In the genomic region with DNA sequence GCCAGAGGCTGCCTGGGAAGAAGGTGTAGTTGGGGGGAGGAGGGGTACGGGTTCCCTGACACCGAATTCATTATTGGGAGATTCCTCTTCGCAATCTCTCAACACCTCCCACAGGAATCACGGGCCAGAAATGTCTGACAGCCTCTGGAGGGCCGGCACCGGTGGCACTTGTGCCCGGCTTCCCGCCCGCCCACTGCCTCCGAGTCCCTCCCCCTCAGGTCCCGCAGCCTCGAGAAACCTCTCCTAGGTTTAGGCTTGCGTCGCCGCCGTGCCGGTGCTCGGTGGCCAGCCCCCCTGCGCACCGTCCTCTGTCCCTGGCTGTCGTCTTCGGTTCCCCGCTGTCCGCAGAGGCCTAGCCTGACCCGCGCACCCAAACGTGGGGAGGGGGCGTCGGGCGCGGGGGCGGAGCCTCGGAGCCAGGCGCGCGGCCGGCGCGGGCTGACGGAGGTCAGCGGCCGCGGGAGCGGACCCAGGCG, we compare ENCODE assay signal across 7 mouse cellular contexts. TPM values are rescaled to one million over a fixed set of nuclear protein-coding genes. Genes with fewer than 3 reads are reported as not detected.
DNase-seq lines count a peak whose midpoint lies in the region; ATAC-seq and TF ChIP-seq lines count a peak whose summit lies in the region.

Gene Caskin1 (plus strand): TSS at position 416 of the 476 bp plus-strand sequence.

- no peaks in the 10 kb centered on the region for H3K9me3 ChIP-seq in heart, postnatal 0 days (replicated peaks; ENCODE audit: control insufficient read depth, low read length)
- no peaks in the 10 kb centered on the region for H3K9me3 ChIP-seq in limb, embryonic 11.5 days (ENCODE audit: control insufficient read depth, low read length)

- peak within 1 kb of the TSS; percentile 59 for H3K9ac ChIP-seq in heart, postnatal 0 days (replicated peaks; ENCODE audit: low read depth, low read length)
- peak within 1 kb of the TSS; percentile 78 for H3K9ac ChIP-seq in limb, embryonic 11.5 days (ENCODE audit: low read length)

- TF ChIP-seq EP300 in heart, postnatal 0 days (IDR thresholded peaks at IDR 0.05; ENCODE audit: low read depth), result no peak

- H3K4me1 ChIP-seq in heart, postnatal 0 days (ENCODE audit: control insufficient read depth, insufficient read depth), result peaks cover 11% of the 10 kb centered on the region; the same call in 1 of the 2 replicates
- peaks cover 12% of the 10 kb centered on the region for H3K4me1 ChIP-seq in limb, embryonic 11.5 days (ENCODE audit: control insufficient read depth, insufficient read depth, low read length)

- ATAC-seq in heart, postnatal 0 days (ENCODE audit: insufficient read depth, low read depth), result peak; percentile 28; the same call in 1 of the 2 replicates
- peak; percentile 73 for ATAC-seq in limb, embryonic 11.5 days (ENCODE audit: insufficient number of reproducible peaks, low FRiP score, low TSS enrichment, low read depth)
- ATAC-seq in inflammation-experienced regulatory T-cells, adult 6 months, result no peak

- TF ChIP-seq CTCF in heart, postnatal 0 days (IDR thresholded peaks at IDR 0.05; ENCODE audit: low read depth), result no peak

- WGBS in heart, postnatal 0 days, result under 1% methylated on average over 41 of the region's 45 CpGs
- WGBS in limb, embryonic 11.5 days, result under 1% methylated on average over 40 of the region's 45 CpGs

- DNase-seq in ovary, postnatal 36 days (ENCODE audit: low spot score), result peak; percentile 40
- no peak for DNase-seq in ovary, adult 18-20 months (ENCODE audit: low spot score)
- peak; percentile 76 for DNase-seq in cerebellum, adult 11-12 months
- DNase-seq in heart, postnatal 0 days (ENCODE audit: low spot score), result no peak
- peak; percentile 53 for DNase-seq in limb, embryonic 11.5 days (ENCODE audit: low spot score)
- peak; percentile 60 for DNase-seq in neural tube, embryonic 10.5 days (ENCODE audit: extremely low spot score, low spot score)

- no peaks in the 10 kb centered on the region for H3K36me3 ChIP-seq in heart, postnatal 0 days (replicated peaks; ENCODE audit: control insufficient read depth, insufficient read depth, low read length)
- H3K36me3 ChIP-seq in limb, embryonic 11.5 days (ENCODE audit: control insufficient read depth, insufficient read depth, low read length), result no peaks in the 10 kb centered on the region

- H3K4me3 ChIP-seq in heart, postnatal 0 days (ENCODE audit: low read depth, low read length), result peak within 1 kb of the TSS; percentile 59
- peak within 1 kb of the TSS; percentile 82 for H3K4me3 ChIP-seq in limb, embryonic 11.5 days (ENCODE audit: low read depth, low read length)

- H3K4me2 ChIP-seq in heart, postnatal 0 days (ENCODE audit: low read depth, low read length), result peak within 1 kb of the TSS; percentile 97
- H3K4me2 ChIP-seq in limb, embryonic 11.5 days (ENCODE audit: low read depth, severe bottlenecking), result peak within 1 kb of the TSS; percentile 80

- peaks cover 35% of the 10 kb centered on the region for H3K27me3 ChIP-seq in heart, postnatal 0 days (ENCODE audit: control insufficient read depth, insufficient read depth, low read length)
- H3K27me3 ChIP-seq in limb, embryonic 11.5 days (ENCODE audit: control insufficient read depth, insufficient read depth, low read length), result peaks cover 9% of the 10 kb centered on the region

- no peak within 1 kb of the TSS for H3K27ac ChIP-seq in heart, postnatal 0 days (ENCODE audit: low read depth)
- H3K27ac ChIP-seq in limb, embryonic 11.5 days (replicated peaks; ENCODE audit: low read depth, low read length), result no peak within 1 kb of the TSS

RNA-seq across cellular contexts. Expression of gene Caskin1, which starts in this region (rescaled TPM):
- 0.11 TPM in 1 of 2 replicates, not detected in the other for total RNA-seq in heart, postnatal 0 days (2014; rRNA removed; ENCODE audit: low replicate concordance)
- 0.14 TPM in 2 replicates for polyA plus RNA-seq in heart, postnatal 0 days (2015; fragmentation: Nextera tagmentation; extraction: Ambion mirVana)
- polyA plus RNA-seq in limb, embryonic 11.5 days (2014; fragmentation: Nextera tagmentation; extraction: Ambion mirVana), result 2.3 and 2.5 TPM in 2 replicates
- polyA plus RNA-seq in inflammation-experienced regulatory T-cells, adult 6 months (2017; shearing (Covaris generic)), result under 1 TPM in 2 of 3 experiments, not detected in 1; 0.16 to 0.23 TPM

Comparison
In these comparisons a context has a peak if more than half of its experiments do, and no peak if none do; other contexts are left out.
1. DNase-seq: peak in ovary, postnatal 36 days (single experiment), cerebellum, adult 11-12 months (single experiment), limb, embryonic 11.5 days (single experiment) and neural tube, embryonic 10.5 days (single experiment); none in ovary, adult 18-20 months (single experiment) and heart, postnatal 0 days (single experiment).
2. Peak in ATAC-seq, H3K4me3 ChIP-seq, H3K9ac ChIP-seq and H3K4me2 ChIP-seq in heart, postnatal 0 days; RNA of the gene not detected or under 1 TPM.